Mouse (Mus musculus): ENCODE measurements around the gene Rassf9. TPM values are rescaled to one million over a fixed set of nuclear protein-coding genes. Genes with fewer than 3 reads are reported as not detected.

The Rassf9 gene
- 0.89 and 1.6 TPM in 2 replicates for polyA plus RNA-seq (2012; rRNA removed)

DNA sequence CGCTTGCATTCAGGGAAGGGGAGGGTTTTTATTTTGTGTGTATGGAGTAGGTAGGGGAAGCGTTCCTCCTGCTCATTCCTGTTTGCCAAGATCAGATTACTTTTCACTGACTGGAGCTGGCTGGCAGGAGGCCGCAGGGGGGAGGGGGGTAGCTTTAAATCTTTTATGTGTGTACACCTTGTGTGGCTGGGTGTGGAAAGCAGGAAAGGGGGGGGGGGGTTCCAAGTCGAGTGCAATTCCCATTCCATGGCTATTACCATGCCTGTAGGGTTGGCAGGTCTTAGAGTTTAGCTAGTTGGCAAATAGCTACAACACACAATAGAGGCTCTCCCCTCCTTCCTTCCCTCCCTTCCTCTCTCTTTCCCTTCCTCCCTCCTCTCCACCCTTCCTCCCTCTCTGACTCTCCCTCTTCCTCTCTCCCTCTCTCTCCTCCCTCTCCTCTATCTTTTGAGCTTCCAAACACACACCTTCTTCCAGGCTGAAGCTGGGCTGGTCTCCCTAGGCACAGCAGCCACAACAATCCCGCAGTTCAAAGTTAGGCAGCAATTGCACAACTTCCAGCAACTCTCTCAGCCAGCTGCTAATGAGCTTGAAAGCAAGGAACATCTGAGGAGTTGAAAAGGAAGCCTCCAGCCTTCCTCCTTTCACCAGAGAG, at the start of gene Rassf9:
Rassf9 (plus strand) TSS at position 416 of the 655 bp plus-strand sequence.

DNA sequence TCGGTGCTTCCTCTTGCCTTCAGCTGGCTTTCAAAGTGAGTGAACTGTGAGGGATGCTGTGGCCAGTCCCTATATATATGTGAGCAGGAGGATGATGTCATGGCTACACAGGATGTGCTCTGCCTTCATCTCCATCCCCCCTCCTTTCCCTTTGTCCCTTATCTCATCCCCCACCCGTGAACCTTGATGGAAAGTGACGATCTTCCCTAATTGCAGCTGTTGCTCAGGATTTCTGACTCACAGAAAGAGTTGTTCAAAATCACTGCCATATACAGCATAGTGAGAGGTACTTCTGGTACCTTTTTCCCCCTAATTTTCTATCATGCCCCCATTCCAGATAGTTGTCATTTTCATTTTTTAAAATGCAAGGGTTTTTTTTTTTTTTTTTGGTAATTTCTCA, 21.6 kb upstream of the Rassf9 start, which contains the start of gene Nts:
Nts (minus strand) TSS at position 101 of the 400 bp plus-strand sequence.

Other genes starting within 250 kb of the Rassf9 start
- gene Nts, start 21.7 kb upstream of the Rassf9 start, polyA plus RNA-seq (2012; rRNA removed) = 0.60 and 0.94 TPM in 2 replicates